Mouse (Mus musculus) stomach, postnatal 0 days (tissue): ENCODE data around the gene Gpi1.

Source experiments
- CTCF ChIP-seq: IDR thresholded peaks from 2 replicates; pipeline ENCODE4 v1.5.1; 2016; ENCODE audit warnings: antibody characterized with exemption, low read depth, mild to moderate bottlenecking, moderate library complexity
- EP300 ChIP-seq: optimal IDR thresholded peaks from 2 replicates; pipeline ENCODE3; 2016; ENCODE audit warnings: antibody characterized with exemption

GRCm38 (mm10) chr7:34246870-34247499 lies 16.8 kb upstream of the Gpi1 start:
- TF ChIP-seq CTCF, result no peak
- no peak for TF ChIP-seq EP300
